Mouse (Mus musculus): Measurements from ENCODE around the gene Gm12830. TPM values are rescaled to one million over a fixed set of nuclear protein-coding genes. Genes with fewer than 3 reads are reported as not detected.

The Gm12830 gene
- polyA plus RNA-seq, 1 experiment from 2014 or later: not detected

DNA sequence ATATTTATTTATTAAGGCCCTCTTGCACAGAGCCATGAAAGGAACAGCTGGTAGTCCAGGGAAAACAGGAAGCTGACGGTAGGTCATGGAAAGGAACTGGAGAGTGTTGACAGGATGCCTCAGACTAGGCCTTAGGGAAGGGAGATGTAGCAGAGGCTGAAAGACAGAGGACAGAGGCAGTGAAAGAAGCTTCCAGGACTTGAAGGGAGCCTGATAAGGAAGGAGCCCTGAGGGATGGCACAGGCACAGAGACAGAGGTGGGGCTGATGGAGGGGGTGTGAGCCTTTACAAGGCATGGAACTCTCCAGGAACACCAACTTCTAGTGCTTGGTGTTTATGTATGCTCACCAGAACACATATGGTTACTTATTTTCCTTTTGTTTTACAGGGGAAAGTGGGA is 23.1 kb downstream of the Gm12830 start:
- Histone ChIP-seq H3K27ac (ENCODE audit: low read depth) (no peak overlapping the region), H3K9me3 (ENCODE audit: low read depth, low read length) (no peaks in the 10 kb centered on the region), H3K27me3 (ENCODE audit: insufficient read depth, low read length) (peaks cover 37% of the 10 kb centered on the region), H3K4me3 (ENCODE audit: low read depth, low read length) (no peak overlapping the region), H3K36me3 (ENCODE audit: insufficient read depth) (no peaks in the 10 kb centered on the region), H3K4me2 (no peak overlapping the region), H3K4me1 (ENCODE audit: insufficient read depth) (no peaks in the 10 kb centered on the region), H3K9ac (no peak overlapping the region)
- TF ChIP-seq CTCF (IDR thresholded peaks at IDR 0.05; ENCODE audit: low read depth): no peak
- DNase-seq: no peak
- no peak for ATAC-seq (ENCODE audit: insufficient read depth)
- WGBS: 46% methylated on average over 1 of the region's 1 CpGs

GRCm38 (mm10) chr4:114845622-114846021 is 24.1 kb downstream of the Gm12830 start:
- DNase-seq (no peak), ATAC-seq (ENCODE audit: insufficient read depth) (no peak)
- Histone ChIP-seq H3K9ac (no peak overlapping the region), H3K27ac (ENCODE audit: low read depth) (no peak overlapping the region), H3K36me3 (ENCODE audit: insufficient read depth) (no peaks in the 10 kb centered on the region), H3K4me3 (ENCODE audit: low read depth, low read length) (no peak overlapping the region), H3K4me1 (ENCODE audit: insufficient read depth) (no peaks in the 10 kb centered on the region), H3K9me3 (ENCODE audit: low read depth, low read length) (no peaks in the 10 kb centered on the region), H3K27me3 (ENCODE audit: insufficient read depth, low read length) (peaks cover 37% of the 10 kb centered on the region), H3K4me2 (no peak overlapping the region)
- TF ChIP-seq CTCF (IDR thresholded peaks at IDR 0.05; ENCODE audit: low read depth): no peak
- 45% methylated on average over 4 of the region's 4 CpGs for WGBS

DNA sequence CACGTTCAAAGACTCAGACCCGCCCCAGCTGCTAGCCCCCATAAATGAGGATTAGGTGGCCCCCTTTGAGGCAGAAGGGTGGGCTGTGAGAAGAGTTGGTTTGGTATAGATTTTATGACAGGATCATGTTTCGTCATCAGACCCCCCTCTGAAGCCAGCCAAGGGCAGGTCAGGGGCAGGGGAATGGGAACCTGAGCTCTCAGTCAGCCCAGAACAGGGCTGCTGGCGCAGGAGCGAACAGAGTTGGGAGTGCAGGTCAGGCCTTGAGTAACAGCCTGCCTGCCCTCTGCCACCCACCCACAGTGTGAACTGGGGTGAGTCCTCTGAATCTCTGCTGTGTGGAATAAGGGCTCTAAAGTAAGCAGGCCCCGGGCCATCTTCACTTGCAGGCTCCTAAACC is 25.2 kb downstream of the Gm12830 start:
- Histone ChIP-seq H3K4me2 (no peak overlapping the region), H3K4me1 (ENCODE audit: insufficient read depth) (no peaks in the 10 kb centered on the region), H3K36me3 (ENCODE audit: insufficient read depth) (no peaks in the 10 kb centered on the region), H3K27me3 (ENCODE audit: insufficient read depth, low read length) (peaks cover 28% of the 10 kb centered on the region), H3K9ac (no peak overlapping the region), H3K4me3 (ENCODE audit: low read depth, low read length) (no peak overlapping the region), H3K9me3 (ENCODE audit: low read depth, low read length) (no peaks in the 10 kb centered on the region), H3K27ac (ENCODE audit: low read depth) (no peak overlapping the region)
- ATAC-seq (ENCODE audit: insufficient read depth): no peak
- DNase-seq: no peak
- no peak for TF ChIP-seq CTCF (IDR thresholded peaks at IDR 0.05; ENCODE audit: low read depth)
- WGBS: 66% methylated on average over 6 of the region's 6 CpGs

DNA sequence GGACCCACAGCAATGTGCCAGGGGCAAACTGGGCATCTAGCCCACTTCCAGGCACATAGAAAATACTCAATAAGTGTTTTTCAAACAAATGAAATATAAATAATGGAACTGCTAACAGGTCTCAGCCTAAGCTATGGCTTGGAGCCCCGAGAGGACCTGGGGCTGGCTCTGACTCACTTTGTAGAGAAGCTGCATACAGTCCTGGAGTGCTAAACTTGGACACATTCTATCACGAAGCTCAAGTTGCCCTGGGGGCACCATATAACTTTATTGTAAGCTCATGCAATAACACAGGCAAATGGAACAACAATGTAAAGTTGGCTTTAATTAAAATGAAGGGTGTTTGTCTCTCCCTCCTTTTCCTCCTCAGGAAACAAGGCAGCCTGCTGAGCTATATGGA is 32.4 kb downstream of the Gm12830 start:
- DNase-seq: no peak
- Histone ChIP-seq H3K36me3 (ENCODE audit: insufficient read depth) (no peaks in the 10 kb centered on the region), H3K4me3 (ENCODE audit: low read depth, low read length) (no peak overlapping the region), H3K4me2 (no peak overlapping the region), H3K27ac (ENCODE audit: low read depth) (no peak overlapping the region), H3K9ac (no peak overlapping the region), H3K4me1 (ENCODE audit: insufficient read depth) (no peaks in the 10 kb centered on the region), H3K9me3 (ENCODE audit: low read depth, low read length) (no peaks in the 10 kb centered on the region), H3K27me3 (ENCODE audit: insufficient read depth, low read length) (no peaks in the 10 kb centered on the region)
- no peak for TF ChIP-seq CTCF (IDR thresholded peaks at IDR 0.05; ENCODE audit: low read depth)
- ATAC-seq (ENCODE audit: insufficient read depth): no peak
- 59% methylated on average over 2 of the region's 2 CpGs for WGBS

DNA sequence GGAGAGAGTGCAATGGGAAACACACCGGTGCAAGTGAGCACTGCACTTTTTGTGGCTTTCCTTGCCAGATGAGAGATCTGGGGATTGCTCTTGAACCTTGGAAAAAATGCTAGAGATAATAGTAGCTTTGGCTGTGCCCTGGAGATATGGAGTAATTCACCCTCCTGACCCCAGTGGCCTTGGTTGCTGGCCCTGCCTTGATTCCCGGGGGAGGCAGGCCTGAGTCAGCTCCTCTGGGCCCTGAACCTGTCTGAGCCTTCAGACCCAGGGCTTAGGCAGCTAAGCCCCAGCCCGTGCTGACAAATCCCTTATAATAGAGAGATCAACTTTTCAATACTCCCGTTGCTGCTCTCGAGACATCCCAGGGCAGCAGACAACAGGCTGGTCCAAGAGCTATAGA is 36.9 kb downstream of the Gm12830 start:
- DNase-seq (no peak), ATAC-seq (ENCODE audit: insufficient read depth) (no peak)
- no peak for TF ChIP-seq CTCF (IDR thresholded peaks at IDR 0.05; ENCODE audit: low read depth)
- H3K9ac ChIP-seq: no peak overlapping the region
- H3K27me3 ChIP-seq (ENCODE audit: insufficient read depth, low read length): no peaks in the 10 kb centered on the region
- H3K4me2 ChIP-seq: no peak overlapping the region
- no peaks in the 10 kb centered on the region for H3K36me3 ChIP-seq (ENCODE audit: insufficient read depth)
- WGBS: 57% methylated on average over 5 of the region's 5 CpGs
- H3K4me1 ChIP-seq (ENCODE audit: insufficient read depth): no peaks in the 10 kb centered on the region
- no peaks in the 10 kb centered on the region for H3K9me3 ChIP-seq (ENCODE audit: low read depth, low read length)
- H3K4me3 ChIP-seq (ENCODE audit: low read depth, low read length): no peak overlapping the region
- no peak overlapping the region for H3K27ac ChIP-seq (ENCODE audit: low read depth)

DNA sequence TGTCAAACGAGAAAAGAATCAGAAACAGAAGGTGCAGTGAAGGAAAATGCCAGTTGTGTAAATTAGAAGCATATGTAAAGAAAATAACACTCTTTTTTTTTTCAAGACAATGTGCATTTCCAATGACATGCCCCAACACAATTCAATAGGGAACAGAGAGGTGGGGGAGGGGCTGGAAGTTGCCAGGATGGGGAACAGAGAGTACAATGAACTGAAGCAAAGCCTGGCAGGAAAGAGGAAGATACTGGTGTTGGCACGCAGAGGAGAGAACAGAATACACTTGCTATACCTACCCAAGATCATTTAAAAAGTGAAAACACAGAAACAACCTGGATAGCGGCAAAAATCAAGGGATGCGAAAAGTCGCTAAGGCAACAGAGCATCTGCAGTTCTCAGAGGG is 41.6 kb downstream of the Gm12830 start:
- TF ChIP-seq CTCF (IDR thresholded peaks at IDR 0.05; ENCODE audit: low read depth): no peak
- no peak for DNase-seq
- Histone ChIP-seq H3K4me2 (no peak overlapping the region), H3K27ac (ENCODE audit: low read depth) (no peak overlapping the region), H3K36me3 (ENCODE audit: insufficient read depth) (no peaks in the 10 kb centered on the region), H3K27me3 (ENCODE audit: insufficient read depth, low read length) (no peaks in the 10 kb centered on the region), H3K4me3 (ENCODE audit: low read depth, low read length) (no peak overlapping the region), H3K4me1 (ENCODE audit: insufficient read depth) (no peaks in the 10 kb centered on the region), H3K9me3 (ENCODE audit: low read depth, low read length) (no peaks in the 10 kb centered on the region), H3K9ac (no peak overlapping the region)
- no peak for ATAC-seq (ENCODE audit: insufficient read depth)
- WGBS: 83% methylated on average over 5 of the region's 5 CpGs

- Histone ChIP-seq H3K9me3 (ENCODE audit: low read depth, low read length) (no peaks in the 10 kb centered on the region), H3K9ac (no peak overlapping the region), H3K27ac (ENCODE audit: low read depth) (peak overlapping the region; percentile 54; the same call in 1 of the 2 replicates), H3K4me1 (ENCODE audit: insufficient read depth) (peaks cover 15% of the 10 kb centered on the region), H3K27me3 (ENCODE audit: insufficient read depth, low read length) (no peaks in the 10 kb centered on the region), H3K4me2 (peak overlapping the region; percentile 35; the same call in 1 of the 2 replicates), H3K4me3 (ENCODE audit: low read depth, low read length) (no peak overlapping the region), H3K36me3 (ENCODE audit: insufficient read depth) (no peaks in the 10 kb centered on the region)
- peak; percentile 79 for ATAC-seq (ENCODE audit: insufficient read depth)
- peak; percentile 65 for DNase-seq
- 12% methylated on average over 11 of the region's 11 CpGs for WGBS
- no peak for TF ChIP-seq CTCF (IDR thresholded peaks at IDR 0.05; ENCODE audit: low read depth)
These were observed 48.4 kb downstream of the Gm12830 start for GRCm38 (mm10) chr4:114869765-114870490.
